Mouse (Mus musculus) cerebellum, postnatal 10 days (tissue): ENCODE data around the gene G3bp2.
"Not testable (repeated sequence)": the region's sequence is repeated elsewhere in the genome, so short reads cannot be mapped to it uniquely, and the experiment has no call there.

Source experiments
- DNase-seq, 2 experiments: peaks; one replicate each; pipeline ENCODE4 v3.0.0; 2021; ENCODE audit warnings: mixed read lengths in 2 of 2

G3bp2 gene

DNA sequence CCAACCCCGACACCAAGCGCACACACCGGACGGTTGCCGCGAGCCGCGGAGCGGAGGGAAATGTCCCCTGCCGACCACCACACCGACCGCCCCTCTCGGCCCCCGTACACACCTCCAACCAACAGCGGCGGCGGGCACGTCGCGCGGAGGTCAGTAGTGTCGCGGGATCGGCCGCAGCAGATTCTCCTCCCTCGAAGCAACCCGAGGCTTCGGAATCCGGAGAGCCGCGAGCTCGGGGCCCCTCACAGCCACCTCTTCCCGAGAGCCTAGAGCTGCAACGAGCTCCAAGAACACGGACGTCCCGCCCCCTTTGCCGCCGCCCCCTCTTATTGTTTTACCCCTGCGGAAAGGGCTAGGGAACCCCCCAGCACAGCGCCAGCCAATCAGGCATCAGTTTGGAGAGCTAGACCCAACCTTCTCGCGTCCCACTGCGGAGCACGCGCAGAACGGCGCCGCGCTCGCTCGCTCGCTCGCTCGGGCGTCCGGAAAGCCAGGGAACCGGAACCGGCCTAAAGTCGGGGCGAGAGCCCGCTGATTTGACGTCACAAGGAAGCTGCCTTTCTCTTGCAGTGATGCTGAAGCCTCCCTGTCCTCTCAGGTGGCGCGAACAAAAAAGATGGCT, at the start of gene G3bp2:
Gene G3bp2, minus strand, starts transcription at position 303 of the 622 bp plus-strand sequence.
- DNase-seq, result peak; percentile 98 to 99

DNA sequence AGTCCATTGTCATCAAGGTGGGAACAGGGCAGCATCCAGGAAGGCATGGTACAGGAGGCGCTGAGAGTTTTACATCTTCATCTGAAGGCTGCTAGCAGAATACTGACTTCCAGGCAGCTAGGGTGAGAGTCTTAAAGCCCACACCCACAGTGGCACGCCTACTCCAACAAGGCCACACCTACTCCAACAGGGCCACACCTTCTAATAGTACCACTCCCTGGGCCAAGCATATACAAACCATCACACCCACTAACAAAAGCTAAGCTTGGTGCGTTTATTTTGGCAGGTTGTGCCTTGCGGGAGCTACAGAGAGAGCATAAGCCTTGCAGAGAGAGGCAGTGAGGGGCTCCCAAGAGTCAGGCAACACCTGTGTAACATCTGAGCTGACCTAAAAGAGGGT, 49.5 kb upstream of the G3bp2 start:
- DNase-seq, result not testable (repeated sequence)

DNA sequence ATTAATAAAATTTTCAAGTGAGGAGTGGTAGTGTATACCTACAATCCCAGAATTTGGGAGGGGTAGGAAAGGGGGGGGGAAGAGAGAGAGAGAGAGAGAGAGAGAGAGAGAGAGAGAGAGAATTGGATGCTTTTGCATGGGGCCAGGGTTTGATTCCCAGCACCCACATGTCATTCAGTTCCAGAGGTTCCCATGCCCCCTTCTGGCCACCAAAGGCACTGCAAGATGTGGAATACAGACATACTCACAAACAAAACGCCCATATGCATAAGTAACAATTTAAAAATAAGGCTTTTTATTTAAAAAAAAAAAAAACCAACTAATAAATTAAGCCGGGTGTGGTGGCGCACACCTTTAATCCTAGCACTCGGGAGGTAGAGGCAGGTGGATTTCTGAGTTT, 48.6 kb upstream of the G3bp2 start:
- no peak for DNase-seq

DNA sequence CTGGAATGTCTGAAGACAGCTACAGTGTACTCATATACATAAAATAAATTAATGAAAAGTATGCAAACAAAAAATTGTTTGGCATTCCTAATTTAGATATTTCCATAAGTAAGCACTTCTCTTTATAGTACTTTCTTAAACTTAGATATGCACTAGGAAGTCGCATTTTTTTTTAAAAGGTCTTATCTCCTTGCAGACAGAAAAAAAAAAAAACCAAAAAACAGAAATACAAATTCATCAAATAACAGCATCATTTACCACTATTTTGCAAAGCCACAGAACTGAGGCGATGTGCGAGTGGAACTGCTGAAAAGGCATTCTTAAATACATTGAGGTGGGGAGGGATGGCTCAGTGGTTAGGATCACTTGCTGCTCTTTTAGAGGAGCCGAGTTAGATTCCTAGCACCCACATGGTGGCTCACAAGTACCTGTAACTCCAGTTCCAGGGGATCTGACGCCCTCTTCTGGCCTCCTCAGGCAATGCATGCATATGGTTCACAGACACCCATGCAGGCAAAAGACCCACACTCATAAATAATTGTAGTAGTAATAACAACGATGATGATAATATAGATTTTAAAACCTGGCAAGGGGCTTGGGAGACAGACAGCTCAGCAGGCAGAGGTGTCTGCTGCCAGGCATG, 46.6 kb upstream of the G3bp2 start:
- no peak for DNase-seq

DNA sequence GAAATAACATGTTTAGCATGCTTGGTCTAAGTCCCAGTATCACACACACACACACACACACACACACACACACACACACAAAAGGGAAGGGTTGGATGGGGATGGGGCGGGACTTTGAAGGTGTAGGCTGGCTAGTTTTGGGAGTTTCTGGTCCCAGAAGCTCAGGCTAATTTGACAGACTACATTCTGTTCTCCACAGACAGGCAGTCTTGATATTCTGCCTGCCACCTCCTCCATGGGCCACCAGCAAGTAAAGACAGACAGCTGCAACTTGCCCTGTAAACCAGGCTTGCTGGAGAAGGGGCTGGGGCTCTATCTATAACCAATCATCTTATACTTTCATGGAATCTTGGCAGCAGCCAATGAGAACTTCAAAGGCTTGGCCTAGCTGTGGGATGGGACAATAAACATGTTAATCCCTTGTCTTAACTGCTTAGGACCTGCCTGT, 45.8 kb upstream of the G3bp2 start:
- DNase-seq, result no peak

DNA sequence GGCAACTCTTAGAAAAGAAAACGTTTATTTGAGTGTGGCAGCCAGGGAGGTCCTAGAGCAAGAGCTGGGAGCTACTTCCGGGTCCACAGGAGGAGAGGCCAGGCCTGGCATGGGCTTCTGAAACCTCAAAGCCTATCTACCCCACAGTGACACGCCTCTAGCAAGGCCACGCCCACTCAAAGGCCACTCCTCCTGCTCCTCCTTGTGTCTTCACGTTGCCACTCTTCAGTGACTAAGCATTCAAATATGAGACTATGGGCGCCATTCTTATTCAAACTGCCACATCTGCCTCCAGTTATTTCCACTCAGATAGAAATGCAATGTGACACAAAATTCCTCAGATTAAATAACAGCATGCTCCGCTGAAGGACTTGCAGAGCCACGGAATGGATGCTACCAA, 45.1 kb upstream of the G3bp2 start:
- peak in 1 of 2 experiments; percentile 27 for DNase-seq

DNA sequence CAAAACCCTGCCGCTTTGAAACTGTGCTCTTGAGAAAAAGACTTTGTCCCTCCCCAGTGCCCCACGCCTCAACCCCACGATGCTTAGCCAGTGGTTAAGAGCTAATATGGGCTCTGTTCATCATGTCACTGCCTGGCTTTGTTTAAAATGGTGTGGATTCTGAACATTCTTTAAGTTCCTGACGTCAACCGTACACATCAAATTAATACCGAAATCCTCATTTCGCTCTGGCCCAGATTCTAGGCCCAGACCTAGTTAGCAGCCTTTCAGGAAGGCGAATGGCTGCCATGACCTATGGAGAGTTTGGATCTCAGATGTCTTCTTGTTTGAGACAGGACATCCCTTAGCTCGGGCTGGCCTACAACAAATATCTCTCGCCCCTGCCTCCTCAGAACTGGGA, 44.2 kb upstream of the G3bp2 start:
- no peak for DNase-seq

DNA sequence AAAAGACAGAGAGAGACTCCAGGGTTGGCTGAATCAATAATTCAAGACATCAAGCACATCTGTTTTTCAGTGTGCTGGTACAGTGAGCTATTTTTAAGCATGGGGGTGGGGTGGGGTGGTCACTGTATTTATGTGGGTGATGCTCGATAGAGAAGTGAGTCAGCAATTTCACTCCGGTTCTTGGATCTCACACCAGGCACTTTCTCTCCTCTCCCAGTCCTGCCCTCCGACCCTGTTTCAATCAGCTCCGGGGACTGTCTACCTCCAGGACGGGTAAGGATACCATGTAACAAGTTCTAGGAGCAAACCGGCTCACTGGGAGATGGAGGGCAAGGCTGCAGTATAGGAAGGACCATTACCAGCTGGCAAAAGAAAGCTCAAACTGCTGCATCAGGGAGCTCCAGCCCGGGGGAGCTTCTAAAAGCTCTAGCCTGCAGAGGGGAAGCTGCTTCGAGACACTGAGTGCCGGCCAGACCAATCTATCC, 43.7 kb upstream of the G3bp2 start:
- no peak for DNase-seq

DNA sequence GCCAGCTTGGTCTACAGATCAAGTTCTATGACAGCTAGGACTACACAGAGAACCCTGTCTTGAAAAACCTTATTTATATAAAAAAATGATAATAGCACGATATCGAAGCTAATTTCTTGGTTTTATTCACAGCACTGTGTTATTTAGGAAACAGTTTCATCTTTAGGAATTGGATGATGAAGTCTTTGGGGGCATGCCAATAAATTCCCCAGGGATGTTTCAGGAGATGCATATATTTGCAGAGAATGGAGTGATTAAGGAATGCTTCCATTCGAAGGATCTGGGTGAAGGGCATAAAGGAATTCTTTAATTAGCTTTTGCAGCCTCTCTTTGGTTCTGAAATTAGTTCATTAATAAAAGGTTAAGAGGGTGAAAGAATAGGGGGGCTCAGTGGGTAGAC, 41.9 kb upstream of the G3bp2 start:
- DNase-seq, result peak in 1 of 2 experiments; percentile 23

DNA sequence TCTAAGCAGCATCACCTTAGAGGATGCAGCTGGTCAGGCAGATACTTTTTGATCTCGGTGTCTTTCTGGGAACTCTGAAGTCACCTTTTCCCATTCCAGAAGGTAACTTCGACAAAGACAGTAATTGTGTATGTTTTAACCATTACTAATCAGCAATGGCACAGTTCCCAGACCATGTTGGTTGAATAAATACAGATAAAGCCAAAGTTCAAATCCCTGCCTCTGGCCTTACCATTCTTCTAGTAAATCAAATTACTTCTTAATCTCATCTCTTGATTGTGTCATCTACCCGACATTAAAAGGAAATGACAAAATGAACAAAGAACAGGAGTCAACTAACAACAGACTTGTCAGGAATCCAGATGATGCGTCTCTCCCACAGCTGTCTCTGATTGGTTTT, 38.1 kb upstream of the G3bp2 start:
- no peak for DNase-seq

DNA sequence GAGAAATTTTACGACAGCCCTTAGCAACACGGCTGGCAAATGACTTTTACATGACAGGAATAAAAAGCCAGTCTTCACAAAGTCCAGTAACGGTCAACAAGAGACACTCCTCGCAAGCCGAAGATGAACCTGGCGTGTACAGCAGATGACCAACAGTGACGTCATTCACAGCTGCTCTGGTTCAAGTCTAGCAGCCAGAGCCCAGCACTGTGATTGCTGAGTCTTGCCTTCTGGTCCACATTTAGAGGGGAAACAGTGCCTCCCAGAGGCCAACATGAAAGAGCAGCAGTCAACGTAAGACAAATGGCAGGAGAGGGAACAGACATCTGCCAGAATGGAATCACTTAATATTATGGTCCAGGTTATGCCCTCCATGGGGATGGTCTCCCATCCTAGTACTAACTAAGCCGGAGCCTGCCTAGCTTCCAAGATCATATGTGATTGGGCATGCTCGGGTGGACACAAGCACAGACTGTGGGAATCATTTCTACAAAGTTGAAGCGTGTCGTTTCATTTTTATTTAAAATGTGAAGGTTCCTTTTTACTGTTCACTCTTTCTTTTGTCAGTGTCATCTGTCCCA, 34.4 kb upstream of the G3bp2 start:
- peak; percentile 86 to 87 for DNase-seq

DNA sequence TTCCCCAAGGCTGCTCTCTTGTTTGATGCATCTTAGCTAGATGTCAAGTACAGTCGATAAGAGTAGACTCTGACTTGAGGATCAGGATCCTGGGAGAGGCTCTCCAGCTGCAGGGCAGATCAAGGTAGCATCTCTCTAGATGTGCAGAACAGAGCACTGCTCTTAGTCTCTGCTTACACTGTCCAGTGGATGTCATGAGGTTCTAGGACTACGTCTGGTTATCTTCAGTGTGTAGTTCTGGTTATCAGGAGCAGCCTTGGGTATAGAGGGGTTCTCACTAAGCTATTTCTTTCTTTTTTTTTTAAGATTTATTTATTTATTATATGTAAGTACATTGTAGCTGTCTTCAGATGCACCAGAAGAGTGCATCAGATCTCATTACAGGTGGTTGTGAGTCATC, 31.4 kb upstream of the G3bp2 start:
- no peak for DNase-seq

DNA sequence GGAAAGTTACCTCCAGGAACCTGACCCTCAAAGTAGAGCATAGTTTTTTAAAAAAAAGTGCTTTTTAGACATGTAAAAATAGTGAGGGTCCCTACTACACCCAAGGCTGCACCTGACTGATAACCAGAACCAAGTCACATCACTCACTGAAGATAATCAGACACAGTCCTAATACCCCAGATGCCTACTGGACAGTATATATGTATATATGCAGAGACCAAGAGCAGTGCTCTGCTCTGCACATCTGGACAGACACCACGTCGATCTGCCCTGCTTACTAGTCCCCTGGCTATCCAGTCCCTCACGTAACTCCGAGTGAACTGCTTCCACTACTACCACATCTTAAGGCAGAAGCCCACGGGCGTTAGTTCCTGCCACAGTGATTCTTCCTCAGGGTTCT, 30.7 kb upstream of the G3bp2 start:
- DNase-seq, result no peak

DNA sequence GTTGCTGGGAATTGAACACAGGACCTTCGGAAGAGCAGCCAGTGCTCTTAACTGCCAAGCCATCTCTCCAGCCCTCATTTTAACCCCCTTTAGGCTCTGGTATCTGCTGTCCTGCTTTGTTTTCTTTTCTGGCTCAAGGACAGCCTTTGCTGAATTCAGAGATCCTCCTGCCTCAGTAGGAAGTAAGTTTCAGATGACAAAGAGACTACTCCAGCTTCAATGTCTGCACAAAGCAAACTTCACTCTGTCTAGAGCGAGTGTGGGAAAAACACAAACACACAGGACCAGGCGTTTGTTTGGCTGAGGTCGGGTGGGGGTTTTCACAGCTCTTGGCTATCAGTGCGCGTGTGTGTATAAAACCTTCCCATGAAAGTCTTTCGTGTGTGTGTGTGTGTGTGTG, 30.0 kb upstream of the G3bp2 start:
- no peak for DNase-seq

DNA sequence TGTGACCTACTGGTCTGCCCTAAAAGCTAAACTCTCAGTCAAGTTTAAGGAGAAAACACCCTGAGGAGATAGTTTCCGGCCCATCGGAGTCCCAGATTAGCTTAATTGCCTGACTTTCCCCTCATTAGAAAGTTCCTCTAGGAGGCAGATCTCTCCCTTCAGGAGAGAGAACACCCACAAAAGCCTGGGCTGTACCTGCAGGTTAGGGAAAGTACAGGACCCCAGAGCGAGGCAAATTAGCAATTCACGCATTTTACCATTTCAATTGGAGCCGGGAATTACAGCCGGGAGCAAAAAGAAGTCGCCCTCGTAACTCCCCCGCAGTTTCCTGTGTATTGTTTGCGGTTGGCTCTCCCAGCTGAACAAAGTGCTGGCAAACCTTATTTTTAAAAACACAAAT, 29.1 kb upstream of the G3bp2 start:
- no peak for DNase-seq

DNA sequence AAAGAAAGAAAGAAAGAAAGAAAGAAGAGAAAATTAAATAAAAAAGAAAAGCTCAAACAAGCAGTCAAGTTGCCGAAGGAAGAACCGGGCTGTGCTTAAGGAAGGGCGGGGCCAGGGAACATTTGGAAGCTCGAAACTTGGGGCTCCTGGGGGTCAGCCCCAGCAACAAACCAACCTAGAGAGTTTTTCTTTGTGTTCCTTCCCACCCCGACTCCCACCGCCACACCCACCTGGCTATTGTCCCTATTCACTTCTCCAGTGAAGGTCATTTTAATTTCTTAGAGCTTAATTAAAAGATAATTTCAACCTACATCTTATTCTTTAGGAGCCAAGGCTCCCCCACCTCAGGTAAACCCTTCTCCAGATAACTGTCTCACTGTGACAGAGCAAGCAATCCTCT, 28.7 kb upstream of the G3bp2 start:
- no peak for DNase-seq

DNA sequence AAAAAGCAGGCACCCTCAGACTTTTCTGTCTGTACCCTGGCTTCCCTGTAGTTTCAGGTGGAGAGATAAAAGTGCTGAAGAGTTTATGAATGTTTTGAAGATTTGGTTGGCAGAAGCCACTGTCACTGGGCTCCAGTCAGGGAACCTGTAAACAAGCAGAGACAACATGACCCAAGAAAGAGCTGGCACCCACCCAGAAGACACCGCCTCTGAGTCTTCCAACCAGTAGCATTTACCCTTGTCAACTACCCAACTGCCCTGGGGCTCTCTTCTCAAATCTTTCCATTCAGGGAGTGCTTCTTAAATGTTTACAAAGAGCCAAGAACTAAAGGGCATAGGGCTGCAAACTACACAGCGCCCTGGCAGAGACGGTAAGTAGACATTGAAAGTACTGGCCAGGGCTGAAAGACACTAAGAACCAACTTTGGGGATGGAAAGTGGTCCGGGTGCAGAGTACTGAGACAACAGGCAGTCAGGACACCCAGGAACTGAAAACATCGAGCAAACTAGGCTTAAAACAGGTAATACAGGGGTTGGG, 27.4 kb upstream of the G3bp2 start:
- DNase-seq, result peak in 1 of 2 experiments; percentile 18

DNA sequence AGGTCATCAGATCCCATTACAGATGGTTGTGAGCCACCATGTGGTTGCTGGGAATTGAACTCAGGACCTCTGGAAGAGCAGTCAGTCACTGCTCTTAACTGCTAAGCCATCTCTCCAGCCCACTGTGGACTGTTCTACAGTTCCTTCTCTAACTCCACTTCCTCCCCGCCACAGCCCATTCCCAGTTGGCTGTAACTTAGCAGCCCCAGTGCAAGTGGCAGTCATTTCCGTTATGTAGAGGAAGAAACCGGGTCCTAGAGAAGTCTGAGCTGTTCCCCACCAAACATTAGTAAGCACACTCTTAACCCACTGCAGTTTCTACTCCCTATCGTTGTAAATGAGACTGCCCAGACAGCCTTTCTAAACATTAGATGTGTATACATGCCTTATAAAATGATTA, 23.8 kb upstream of the G3bp2 start:
- DNase-seq, result no peak

DNA sequence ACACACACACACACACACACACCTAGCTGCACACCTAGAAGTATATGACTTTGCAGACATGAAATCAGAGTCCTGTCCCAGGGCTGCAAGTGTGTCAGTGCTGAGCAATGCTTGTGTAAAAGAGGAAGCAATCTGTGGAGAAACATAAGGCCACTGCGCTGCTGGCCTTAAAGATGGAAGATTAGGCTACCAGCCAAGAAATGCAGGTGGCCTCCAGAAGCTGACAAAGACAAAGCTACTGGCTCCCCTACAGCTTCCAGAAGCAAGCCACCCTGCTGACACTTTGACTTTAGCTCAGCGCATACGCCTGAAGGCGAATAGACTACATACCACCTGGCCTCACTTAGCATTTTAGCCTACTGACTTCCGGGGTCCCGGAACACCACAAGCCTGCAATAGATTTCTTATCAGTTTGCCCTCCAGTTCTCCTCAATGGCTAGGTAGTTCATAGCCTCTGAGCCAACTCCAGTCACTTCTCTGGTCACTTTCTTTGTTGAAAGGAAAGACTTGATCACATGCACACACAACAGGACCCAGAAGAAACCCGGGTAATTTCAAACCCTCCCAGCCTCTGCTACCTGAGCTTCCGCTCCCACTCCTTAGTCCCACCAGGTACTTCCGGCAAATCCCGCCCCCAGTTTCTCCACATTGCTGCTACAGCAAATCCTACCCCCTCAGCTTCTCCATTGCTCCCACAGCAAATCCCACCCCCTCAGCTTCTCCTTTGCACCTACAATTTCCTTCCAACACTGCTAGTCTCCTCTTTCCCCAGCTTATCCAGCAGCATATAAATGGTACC, 23.0 kb upstream of the G3bp2 start:
- peak; percentile 70 for DNase-seq

DNA sequence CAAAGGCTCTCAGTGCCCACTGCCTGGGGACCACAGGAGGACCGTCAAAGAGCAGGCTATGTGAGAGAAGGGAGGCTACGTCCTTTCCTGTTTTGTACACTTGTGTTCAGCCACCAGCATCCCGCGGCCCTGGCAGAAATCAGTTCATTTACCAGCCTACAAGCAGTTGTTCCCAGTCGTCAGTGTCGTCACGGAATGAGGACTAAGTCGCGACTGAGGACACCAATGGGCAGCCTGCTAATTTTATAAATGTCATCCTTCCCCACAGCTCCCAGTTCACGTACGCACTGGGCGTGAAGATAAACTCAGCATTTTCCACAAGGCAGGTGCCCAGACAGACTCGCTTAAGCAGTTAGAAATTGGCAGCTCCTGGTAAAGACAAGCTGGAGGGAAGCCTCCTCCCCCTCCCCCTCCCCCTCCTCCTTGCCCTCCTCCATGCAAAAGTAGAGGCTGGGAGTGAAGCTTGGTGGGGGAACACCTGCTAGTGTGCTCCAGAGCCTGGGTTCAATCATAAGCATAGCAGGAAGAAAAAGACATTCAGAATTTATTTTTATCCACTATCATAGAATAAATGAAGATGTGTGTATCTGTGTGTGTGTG, 20.4 kb upstream of the G3bp2 start:
- DNase-seq, result peak; percentile 22 to 34

DNA sequence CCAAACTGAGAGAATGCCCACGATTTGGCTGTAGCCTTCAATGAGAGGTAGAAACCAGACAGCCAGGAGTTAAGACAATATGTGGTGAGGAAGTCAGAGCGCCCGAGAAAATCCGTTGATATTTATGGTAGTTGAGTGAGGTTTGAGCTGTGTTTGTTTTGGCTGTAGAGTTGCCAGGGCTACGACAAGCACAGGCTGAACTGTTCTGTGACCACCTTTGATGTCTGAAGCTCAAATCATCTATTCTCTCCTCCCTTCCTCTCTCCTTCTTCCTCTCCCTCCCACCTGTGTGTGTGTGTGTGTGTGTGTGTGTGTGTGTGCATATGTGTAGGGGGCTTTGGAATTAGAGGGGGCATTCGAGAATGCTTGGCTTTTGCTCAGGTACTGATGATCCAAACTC, 19.5 kb upstream of the G3bp2 start:
- DNase-seq, result no peak

DNA sequence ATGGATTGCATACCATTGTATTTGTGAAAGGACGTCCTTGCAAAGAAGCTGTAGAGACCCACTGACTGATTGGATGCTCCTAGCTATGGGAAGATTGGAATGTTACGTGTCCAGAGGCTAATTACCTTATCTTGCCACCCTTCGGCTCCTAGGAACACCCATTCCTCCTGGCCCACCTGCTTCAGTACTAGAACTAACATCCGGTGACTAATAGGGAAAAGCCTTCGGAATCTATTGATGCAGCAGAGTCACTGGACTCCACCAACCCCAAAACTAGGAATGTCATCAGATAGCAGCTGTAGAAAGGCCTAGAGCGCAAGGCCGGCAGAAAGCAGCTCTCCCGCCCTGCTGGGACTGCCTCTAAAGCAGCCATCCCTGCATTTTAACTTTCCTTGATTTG, 18.1 kb upstream of the G3bp2 start:
- DNase-seq, result no peak
